Mouse (Mus musculus) right cerebral cortex, postnatal 4 days (tissue): ENCODE measurements around the gene March1.

Experiments used
- DNase-seq: peaks from one replicate; pipeline ENCODE4 v3.0.0-alpha.2; 2022

Gene March1

DNA sequence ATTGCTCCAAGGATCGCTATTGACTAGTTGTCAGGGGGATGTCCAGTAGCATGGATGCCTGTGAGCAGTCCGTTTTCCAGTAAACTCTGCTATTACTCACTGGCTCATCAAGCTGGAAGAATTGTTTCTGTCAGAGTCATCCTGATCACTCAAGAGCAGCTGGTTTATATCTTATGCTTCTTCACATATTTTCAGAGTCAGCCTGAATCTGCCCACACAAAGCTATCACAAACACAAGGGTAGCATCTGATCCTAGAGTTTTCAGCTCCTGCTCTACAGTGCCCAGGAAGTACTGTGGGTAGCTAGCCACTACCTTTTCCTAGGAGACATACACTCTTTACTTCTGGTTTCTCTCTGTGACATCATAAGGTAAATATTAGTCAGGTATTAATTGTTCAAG lies 405.1 kb downstream of the March1 start:
- DNase-seq: no peak

DNA sequence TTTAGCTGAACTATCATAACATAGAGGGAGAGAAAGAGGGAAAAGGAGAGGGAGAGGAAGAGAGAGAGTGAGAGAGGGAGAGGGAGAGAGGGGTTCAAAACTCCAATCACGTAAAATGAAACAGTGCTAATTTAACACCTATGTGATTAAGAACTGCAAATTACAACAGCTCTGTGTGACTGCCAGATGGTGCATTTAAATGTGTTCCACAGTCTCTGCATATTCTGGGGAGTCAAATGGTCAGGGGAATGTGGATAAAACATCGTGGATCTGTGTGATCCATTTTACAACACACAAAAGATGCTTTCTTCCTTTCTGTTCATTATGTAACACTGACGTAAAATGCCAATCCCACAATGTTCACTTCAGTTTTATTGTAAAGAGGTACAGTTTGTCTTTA lies 416.0 kb downstream of the March1 start:
- no peak for DNase-seq

DNA sequence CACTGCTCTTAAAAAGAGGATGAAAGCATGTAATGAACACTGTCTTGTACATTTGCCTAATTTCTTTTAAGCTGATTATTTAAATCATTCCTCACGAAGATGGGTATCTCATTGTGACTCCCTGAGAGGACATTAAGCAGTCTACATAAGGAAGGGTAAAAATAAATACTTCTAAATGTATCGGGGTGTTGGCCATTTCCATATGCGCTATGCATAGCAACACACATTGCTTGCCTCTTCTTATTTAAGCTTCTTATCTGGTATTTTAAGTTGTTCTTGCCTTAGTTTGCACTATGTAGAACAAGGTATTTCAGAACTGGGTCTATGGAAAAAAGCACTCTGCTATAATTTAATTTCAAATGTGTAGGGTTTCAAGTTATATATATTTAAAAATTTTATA lies 416.7 kb downstream of the March1 start:
- DNase-seq: no peak

DNA sequence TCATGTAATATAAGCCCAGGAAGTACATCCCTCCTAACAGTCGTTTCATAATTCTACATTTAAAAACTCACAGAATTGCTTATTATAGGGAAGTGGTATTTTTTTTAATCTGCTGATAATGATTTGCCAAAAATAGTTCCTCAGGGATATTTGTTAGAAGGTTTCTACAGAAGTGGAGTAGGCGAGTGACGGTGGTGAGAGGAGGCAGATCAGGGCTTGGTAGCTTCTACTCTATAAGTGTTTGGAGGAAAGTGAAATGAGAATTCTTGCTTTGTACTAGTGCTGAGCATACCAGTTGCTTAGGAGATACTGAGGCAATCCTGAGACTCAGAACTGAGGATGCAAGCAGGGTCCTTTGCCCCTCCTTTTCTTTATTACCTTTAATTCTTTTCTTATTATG lies 476.5 kb downstream of the March1 start:
- no peak for DNase-seq

DNA sequence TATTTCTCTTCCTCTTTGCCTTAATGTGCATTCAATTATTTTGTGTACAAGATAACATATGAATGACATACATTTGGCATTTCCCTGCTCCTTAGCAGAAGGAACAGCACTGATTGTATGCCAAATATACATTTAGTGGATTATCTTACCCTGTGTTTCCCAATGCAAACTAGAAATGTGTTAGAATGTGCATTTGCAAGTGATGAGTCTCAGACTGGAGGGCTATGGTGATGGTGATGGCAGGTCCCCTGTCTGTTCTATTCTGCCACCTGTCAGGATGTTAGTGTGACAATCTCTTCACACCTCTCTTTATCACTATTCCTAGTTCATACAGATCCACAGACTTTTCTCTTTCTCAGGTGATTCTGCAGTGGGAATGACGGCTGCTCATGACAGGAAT lies 480.4 kb downstream of the March1 start:
- no peak for DNase-seq

DNA sequence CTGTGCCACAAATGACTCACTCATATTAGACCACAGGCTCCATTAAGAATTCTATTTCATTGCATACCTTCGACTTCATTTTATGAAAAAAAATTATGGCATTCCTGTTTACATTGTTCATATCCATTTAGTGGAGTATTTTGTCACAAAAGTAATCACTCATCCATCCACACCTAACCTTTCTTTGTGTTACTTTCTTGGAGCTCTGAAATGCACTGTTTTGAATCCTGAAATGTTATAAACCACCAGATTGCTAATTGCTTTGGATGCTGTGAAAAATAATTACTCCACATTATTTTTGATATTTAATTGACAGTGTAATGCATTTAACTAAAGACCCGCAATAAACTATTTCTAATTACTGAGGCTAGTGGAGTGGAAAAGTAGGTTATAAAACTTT lies 501.6 kb downstream of the March1 start:
- DNase-seq: no peak

DNA sequence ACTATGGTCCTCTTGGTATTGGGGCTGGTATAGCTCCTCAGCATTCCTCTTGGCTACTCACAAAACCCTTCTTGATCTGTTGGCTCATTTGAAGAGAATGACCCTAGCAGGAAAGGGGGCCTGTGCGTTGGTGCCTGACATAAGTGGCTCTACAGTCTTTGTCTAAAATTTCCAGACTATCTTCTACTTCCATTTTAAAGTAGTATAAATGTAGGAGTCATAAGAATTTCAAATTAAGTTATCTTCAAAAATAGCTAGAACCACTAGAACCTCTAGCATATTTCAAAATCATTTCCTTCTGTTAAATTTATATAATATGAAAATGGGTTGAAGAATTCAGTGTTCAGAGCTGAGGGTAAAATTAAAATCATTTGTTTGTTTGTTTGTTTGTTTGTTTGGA lies 541.9 kb downstream of the March1 start:
- DNase-seq: no peak

DNA sequence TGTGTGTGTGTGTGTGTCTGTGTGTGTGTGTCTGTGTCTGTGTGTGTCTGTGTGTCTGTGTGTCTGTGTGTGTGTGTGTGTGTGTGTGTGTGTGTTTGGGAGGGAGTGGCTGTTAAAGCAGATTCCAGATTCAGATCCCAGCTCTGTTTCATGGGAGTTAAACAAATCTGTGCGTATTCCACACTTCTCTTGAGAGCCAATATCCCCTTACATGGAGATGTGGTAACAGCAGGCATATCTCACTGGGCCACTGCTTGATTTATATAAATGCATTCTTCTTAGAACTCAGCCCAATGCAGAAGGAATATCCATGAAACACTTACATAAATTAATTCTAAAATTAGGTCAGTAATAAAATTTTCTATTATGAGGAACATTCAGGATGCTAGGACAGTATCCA lies 549.1 kb downstream of the March1 start:
- DNase-seq: no peak

DNA sequence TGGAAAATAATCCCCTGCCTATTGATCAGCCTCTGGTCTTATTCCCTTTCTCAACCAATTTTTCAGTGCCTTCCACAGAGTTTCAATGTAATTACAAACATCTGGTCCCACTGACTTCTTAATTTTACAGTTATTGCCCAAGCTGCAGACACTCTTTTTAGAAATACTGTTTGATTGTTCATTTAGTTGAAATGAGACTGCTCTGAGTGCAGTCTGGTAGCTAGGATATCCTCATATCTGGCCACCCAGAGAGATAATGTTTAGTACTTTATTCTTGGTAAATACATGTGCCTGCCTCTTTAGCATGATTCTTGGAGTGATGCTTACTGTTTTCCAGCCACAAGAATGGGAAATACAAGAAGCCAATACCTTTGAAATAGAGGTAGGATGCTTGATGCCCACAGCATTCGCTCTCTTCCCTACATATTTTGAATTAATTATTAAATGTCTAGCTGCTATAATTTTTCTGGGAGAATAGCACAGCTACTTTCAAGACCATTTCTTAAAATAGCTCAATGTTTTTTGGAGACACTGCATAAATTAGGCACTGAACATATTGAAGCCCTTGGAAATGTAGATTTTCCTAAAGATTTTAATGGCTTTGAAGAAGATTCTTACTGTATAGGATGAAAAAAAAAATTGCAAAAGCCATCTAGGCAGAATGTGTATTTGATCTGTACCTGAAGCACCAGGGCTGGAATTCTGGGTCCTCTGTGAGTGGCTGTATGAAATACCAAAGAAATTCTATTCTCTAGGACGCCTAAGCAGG lies 549.9 kb downstream of the March1 start:
- no peak for DNase-seq

DNA sequence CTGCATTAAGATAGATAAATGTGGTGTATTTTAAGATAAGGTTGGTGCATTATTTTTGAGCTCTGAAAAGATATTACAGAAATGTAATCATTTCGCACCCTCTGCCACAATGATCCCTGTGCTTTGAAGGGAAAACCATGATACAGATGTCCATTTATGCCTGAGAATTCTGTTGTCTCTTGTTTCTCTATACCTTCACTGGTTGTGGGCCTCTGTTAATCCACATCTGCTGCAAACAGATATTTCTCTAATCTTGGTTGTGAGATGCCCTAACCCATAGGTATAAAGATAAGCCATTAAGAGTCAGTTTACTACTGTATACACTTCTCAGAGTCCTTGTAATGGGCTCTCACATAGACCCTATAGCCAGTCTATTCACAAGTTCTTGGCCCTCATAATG lies 561.6 kb downstream of the March1 start:
- no peak for DNase-seq

DNA sequence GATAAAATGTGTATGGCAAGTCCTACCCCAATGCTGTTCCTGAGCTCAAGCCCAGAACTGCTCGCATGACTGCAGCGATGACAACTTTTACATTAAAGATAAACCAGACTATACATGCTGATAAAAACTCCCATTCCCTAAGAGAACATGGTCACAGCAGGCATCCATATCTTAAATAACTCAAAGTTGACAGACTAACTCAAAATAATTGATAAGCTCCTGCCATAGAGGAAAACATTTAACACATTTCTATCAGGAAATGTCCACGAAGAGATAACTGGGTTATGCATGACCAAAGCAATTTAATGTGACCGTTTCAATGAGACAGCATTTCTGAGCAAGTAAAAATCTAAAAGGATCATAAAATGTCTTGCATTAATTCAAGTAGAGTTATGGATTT lies 563.6 kb downstream of the March1 start:
- no peak for DNase-seq

DNA sequence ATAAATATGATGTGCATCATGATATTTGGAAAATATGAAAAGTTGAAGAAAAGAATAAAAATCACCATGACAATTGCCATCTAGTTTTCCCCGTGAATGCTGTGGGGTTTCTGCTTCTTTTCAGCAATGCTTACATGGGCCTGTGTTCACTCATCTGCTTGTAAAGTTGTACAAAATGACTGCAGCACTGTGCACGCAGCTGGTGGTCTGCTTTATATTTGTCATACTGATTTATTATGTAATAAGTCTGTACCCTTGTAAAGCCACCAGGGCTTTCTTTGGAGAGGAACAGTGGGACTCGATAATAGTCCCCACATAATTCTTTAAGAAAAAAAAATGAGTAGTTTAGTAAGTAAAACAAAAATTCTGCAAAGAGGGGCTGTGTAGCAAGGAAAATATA lies 564.6 kb downstream of the March1 start:
- DNase-seq: no peak

DNA sequence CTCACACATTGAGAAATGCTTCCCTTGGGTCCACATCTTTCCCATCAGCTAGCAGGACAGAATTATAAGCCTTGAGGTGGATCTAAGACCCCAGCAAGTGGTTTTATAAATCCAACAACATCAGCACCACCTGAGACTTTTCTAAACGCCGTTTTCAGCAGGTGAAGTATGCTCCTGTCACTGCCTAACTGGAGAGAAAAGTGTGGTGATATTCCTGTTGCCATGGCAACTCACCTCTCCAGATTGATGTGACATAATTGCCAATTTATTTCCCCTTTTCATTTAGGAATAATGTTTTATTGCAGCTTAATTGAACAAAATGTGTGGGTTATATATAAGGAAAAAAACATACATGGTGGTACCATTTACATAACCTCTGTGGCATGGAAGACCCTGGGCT lies 565.8 kb downstream of the March1 start:
- DNase-seq: no peak

DNA sequence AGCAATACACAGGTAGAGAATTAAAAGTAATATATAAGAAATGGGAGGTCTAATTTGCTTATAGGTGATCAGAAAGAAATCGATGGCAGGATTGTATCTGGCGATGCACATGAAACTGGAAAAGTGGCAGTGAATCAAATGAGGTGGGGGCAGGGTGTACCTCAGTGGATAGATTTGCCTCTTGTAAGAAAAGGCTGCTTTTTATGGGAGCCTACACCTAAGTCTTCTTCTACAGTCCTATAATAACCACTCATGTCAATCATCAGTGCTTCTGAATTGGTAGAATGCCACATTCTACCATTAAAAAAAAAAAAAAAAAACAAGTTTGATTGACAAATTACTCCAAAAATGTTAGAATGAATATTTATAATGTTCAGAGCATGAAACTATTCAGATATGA lies 567.5 kb downstream of the March1 start:
- DNase-seq: no peak

DNA sequence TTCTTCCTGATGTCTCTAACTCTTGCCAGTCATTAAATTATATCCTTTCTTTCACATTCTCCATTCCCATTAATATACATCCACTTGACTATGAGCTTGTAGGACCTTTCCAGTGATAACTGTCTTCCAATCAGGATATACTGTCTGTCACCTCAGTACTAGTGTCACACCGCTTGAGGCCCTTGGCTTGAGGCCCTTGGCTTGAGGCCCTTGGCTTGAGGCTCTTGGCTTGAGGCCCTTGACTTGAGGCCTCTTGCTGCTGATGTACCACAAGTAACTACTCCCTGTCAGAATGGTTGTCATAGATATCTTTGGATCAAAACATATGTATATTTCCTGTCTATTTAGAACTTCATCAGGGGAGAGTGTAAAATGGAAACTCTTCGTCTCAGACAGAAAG lies 576.7 kb downstream of the March1 start:
- no peak for DNase-seq

DNA sequence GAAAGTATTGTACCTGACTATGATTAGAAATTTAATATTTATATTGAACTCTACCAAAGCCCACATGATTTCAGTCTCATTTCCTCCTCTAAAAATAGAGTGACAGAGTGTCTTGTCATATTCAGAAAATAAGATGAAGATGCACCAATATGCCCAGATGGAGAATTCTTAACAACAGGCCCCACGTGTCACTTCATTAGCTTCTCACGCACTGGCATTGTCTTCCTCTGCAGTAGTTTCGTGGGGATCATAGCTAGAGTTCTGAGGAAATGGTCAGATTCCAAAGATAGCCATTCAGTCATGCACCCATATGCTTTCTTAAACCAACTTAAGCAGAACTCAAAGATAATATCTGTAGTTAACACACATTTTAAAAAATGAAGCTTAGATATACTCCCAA lies 582.5 kb downstream of the March1 start:
- no peak for DNase-seq

DNA sequence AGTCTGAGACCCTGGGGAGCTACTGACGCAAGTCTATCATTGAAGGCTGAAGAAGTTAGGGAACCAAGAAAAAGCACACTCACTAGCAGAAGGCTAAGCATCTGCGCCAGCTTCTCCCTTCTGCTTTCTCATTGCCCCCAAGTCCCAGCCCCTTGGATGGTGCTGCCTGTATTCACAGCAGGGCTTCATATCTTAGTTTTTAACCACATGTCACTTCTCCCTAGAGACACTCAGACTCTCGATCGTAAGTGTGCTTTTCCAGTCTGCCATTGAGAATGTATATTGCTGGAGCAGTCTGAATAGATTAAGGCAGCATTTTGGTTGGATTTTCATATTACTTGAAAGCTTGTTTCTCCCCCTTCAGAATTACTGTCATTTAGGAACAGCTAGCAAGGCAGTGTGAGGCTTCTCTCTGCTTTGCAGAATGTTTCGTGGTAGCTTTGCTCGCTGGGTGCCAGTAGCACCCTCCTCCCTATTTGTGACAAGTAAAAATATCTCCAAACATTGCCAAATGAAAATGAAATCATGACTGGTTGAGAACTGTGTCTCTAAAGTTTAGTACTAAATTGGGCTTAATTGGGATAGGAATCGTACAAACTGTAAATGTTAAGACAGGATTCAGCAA lies 586.2 kb downstream of the March1 start:
- DNase-seq: peak; percentile 14

DNA sequence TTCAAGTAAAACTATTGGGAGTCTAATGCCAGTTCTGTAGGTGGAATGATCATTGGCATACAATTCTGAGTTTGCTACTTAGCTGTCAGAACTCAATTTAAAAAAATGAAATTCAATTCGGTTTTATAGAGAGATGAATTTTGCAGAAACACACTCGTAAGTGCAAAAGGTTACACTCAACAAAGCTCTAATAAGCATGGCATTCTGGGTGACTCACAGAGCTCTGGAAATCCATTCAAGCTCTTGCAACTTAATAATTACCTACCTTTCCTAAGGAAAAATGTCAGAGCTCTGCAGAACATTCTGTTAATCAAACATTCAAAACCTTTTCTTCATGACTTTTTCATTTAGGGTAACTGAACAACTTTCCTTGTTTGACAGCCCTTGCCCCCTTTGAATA lies 591.9 kb downstream of the March1 start:
- DNase-seq: no peak

DNA sequence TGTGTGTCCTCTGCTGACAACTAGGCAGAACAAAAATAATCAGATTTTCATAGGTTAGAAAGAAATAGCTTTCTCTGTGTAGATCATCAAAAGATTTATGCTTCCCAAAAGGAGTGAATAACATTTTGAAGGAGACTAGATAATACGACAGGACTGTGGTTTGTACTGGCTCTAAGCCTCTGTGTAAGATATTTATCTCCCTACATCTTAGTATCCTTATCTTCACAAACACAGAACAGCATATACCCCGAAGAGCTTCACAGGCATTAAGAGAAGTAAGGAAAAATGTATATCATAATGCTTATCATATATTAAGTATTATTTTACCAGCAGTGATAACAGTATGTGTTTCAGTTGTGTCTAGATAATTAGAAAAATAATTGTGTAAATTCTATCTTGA lies 592.6 kb downstream of the March1 start:
- no peak for DNase-seq

DNA sequence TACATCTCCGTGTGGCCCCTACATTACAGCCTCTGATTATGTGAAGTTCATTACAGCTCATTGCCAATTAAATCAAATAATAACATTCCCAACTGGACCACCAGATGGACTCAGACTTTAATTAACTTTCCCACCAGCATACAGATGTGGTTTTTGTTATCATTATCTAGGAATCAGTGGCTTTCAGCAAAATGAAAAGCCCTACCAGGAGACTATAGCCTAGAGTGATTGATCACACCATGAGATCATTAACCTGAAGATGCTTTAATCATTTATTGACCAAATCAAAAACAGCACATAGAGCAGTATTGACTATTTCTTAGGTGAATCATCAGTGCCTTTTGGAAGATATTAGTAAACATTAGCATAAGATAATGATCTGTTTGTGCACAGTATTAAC lies 602.3 kb downstream of the March1 start:
- DNase-seq: no peak

DNA sequence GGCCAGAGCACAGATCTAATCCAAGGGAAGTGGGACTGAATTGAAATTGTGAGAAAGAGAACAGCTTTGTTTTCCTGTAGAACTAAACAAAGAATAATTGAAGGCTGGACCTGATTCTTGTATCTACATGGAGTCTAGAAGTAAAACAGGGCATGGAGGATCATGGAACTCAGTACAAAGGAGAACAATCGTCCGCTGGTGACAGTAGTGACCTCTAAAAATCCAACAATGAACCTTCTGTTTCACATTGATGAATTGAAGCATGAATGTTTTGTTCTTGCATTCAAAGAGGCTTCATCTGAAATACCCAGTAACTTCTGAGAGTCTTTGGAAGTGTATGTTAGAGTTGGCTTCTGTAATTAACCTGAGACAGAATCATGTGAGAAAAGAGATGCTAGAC lies 612.2 kb downstream of the March1 start:
- DNase-seq: no peak

DNA sequence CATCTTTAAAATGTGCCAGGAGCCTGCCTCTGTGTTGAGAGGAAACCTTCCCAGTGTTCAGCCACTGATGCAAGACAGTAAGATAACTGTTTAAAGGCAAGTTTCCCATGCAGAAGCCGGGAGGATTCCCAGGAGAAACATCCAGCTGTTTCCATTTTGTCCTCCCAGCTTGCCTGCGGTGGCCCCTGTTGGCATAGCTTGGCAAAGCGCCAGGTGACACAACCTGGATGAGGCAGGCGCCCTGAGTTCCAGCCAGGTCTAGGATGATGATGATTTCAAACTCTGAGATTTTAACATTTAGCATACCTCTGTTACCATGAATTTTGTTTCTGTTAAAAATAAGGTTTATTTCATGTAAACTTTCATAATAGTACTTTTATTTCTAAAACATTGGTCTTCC lies 651.8 kb downstream of the March1 start:
- DNase-seq: peak; percentile 8

DNA sequence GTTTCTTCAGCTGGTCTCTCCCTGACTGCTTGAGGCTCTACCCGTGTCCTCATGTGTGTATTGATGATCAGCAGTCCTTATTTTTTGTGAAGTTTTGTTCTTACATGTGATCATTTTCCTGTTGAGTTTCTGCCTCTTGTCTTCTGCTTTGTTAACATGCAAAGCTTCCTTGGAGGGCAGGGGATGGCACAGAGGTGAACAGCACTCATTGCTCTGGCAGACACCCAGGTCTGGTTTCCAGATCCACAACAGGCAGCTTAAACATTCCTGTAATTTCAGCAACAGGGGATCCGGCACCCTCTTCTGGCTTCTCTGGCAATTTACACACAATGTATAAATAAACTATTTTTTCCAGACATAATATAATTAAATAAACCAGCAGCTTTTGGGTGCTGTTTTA lies 652.4 kb downstream of the March1 start:
- DNase-seq: peak; percentile 5

DNA sequence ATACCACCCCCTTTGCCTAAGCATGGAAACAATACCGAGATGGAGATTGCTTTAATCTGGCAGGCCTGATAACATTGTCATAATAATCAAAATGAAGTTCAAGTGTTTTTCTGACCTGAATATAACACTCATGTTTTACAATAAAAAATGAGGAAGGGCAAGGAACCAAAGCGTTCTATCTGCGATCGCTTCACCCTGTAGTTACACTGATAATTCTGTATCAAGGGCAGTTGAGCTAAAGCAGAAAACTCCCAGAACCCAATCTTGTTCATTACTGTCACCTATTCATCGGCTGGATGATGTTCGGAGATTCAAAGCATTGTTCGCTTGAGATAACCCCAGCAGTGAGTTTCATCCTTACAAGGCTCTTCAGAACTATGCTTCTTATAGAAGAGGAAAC lies 700.1 kb downstream of the March1 start:
- DNase-seq: no peak
